Mouse (Mus musculus): ENCODE results near the gene Tbc1d2. TPM values are rescaled to one million over a fixed set of nuclear protein-coding genes. Genes with fewer than 3 reads are reported as not detected.

Tbc1d2 gene
- polyA plus RNA-seq, 1 experiment from 2014 or later = 6.7 TPM

DNA sequence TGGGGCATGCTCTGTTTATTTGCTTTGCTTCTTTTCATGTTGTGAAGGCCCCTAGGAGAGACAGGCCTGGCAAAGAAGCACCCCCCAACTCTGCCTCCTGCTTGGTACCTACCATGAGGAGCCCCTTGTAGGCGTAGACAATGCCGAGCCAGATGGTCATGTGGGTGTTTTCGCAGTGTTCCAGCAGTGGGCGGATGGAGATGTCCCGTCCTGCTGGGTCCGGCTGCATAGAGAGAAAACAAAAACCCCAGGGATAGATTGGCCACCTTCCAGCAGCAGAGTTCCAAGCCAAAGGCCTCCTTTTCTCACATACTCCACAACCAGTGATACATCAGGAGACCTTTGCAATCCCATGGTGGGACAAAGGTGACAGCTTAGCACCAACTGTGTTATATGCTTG, 34.2 kb upstream of the Tbc1d2 start:
- H3K27me3 ChIP-seq (replicated peaks; ENCODE audit: insufficient read depth, low read length) = 0 out of 2 replicates have a peak, but pooled peaks cover 3% of the 10 kb centered on the region
- H3K36me3 ChIP-seq (ENCODE audit: insufficient read depth, low read length) = no peaks in the 10 kb centered on the region
- H3K9ac ChIP-seq (replicated peaks; ENCODE audit: low read depth) = no peak overlapping the region
- 41% methylated on average over 6 of the region's 6 CpGs for WGBS
- H3K4me1 ChIP-seq (ENCODE audit: insufficient read depth, low read depth, low read length) = no peaks in the 10 kb centered on the region
- ATAC-seq = no peak
- no peak overlapping the region for H3K27ac ChIP-seq (ENCODE audit: low read length)
- no peak for TF ChIP-seq CTCF (IDR thresholded peaks at IDR 0.05)
- TF ChIP-seq EP300 (IDR thresholded peaks at IDR 0.05) = no peak
- no peaks in the 10 kb centered on the region for H3K9me3 ChIP-seq (ENCODE audit: low read length)
- DNase-seq (ENCODE audit: low spot score) = no peak
- no peak overlapping the region for H3K4me2 ChIP-seq (replicated peaks; ENCODE audit: low read depth, low read length)
- no peak overlapping the region for H3K4me3 ChIP-seq (ENCODE audit: low read depth, low read length)

DNA sequence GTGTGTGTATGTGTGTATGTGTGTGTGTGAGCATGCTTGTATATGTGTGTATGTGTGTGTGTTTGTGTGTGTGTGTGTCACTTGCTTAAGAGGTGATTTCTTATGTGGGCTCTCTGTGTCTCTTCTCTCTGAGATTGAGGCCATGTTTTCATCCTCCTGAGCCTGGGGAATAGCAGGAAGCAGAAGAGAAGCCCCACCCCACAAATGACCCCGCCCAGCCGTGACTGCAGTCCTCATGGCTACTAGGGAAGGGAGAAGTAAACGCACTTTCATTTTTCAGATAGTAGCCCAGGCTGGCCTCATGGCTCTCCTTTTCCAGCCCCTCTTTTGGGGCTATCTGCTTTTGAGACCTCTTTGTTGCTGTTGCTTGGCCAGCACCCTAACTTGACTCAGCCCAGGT, 26.6 kb upstream of the Tbc1d2 start:
- H3K4me1 ChIP-seq (ENCODE audit: insufficient read depth, low read depth, low read length) = no peaks in the 10 kb centered on the region
- no peak overlapping the region for H3K4me3 ChIP-seq (ENCODE audit: low read depth, low read length)
- no peaks in the 10 kb centered on the region for H3K36me3 ChIP-seq (ENCODE audit: insufficient read depth, low read length)
- ATAC-seq = no peak
- WGBS = 61% methylated on average over 3 of the region's 3 CpGs
- H3K9me3 ChIP-seq (ENCODE audit: low read length) = no peaks in the 10 kb centered on the region
- H3K27ac ChIP-seq (ENCODE audit: low read length) = no peak overlapping the region
- no peak overlapping the region for H3K4me2 ChIP-seq (replicated peaks; ENCODE audit: low read depth, low read length)
- TF ChIP-seq EP300 (IDR thresholded peaks at IDR 0.05) = no peak
- no peak for TF ChIP-seq CTCF (IDR thresholded peaks at IDR 0.05)
- H3K27me3 ChIP-seq (replicated peaks; ENCODE audit: insufficient read depth, low read length) = 0 out of 2 replicates have a peak, but pooled peaks cover 3% of the 10 kb centered on the region
- no peak overlapping the region for H3K9ac ChIP-seq (replicated peaks; ENCODE audit: low read depth)
- DNase-seq (ENCODE audit: low spot score) = no peak

DNA sequence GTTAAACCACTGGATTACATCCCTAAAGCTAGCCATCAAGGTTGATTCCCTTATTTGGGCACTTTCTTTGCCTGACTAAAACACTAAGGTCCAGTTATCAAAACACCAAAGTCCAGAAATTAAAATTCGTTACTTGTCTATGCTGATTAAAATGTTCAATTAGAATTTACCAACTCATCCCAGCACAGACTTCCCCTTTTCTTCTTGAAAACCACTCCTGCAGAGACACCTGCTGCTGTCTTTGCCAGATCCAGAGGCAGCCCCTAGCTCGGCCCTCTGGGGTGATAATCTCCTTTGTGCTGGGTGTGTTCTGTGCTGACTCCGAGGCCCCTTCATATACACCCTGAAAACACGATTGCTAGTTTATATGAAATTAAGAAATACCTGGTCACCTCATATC, 26.0 kb upstream of the Tbc1d2 start:
- H3K36me3 ChIP-seq (ENCODE audit: insufficient read depth, low read length) = no peaks in the 10 kb centered on the region
- H3K27ac ChIP-seq (ENCODE audit: low read length) = no peak overlapping the region
- 0 out of 2 replicates have a peak, but pooled peaks cover 1% of the 10 kb centered on the region for H3K27me3 ChIP-seq (replicated peaks; ENCODE audit: insufficient read depth, low read length)
- no peak overlapping the region for H3K4me3 ChIP-seq (ENCODE audit: low read depth, low read length)
- no peak overlapping the region for H3K9ac ChIP-seq (replicated peaks; ENCODE audit: low read depth)
- WGBS = 54% methylated on average over 4 of the region's 4 CpGs
- no peak overlapping the region for H3K4me2 ChIP-seq (replicated peaks; ENCODE audit: low read depth, low read length)
- no peak for ATAC-seq
- no peaks in the 10 kb centered on the region for H3K9me3 ChIP-seq (ENCODE audit: low read length)
- no peaks in the 10 kb centered on the region for H3K4me1 ChIP-seq (ENCODE audit: insufficient read depth, low read depth, low read length)
- no peak for DNase-seq (ENCODE audit: low spot score)
- TF ChIP-seq CTCF (IDR thresholded peaks at IDR 0.05) (no peak), EP300 (IDR thresholded peaks at IDR 0.05) (no peak)

DNA sequence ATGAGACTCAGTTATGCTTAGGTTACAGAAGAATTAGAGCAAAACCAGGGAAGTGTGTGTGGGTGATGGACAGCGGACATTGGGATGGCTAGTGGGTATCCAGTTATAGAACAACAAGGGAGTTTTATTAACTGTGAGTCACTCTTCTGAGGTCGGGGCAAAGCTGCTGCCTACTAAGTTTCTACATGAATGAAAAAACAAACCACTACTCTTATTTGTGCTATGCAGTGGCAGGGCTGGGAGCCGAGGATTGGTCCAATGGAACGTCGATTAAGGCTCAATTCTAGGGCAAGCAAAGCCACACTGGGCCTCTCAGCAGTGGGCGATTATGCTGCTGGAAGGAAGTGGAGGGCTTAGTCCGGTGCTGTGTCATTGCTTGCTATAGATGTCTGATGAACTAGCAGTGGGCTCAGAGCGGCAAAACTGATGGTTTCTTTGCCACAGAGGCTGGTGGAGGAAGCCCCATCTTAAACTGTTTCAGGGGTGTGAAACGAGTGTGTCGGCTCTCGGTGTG, 25.3 kb upstream of the Tbc1d2 start:
- 74% methylated on average over 11 of the region's 11 CpGs for WGBS

DNA sequence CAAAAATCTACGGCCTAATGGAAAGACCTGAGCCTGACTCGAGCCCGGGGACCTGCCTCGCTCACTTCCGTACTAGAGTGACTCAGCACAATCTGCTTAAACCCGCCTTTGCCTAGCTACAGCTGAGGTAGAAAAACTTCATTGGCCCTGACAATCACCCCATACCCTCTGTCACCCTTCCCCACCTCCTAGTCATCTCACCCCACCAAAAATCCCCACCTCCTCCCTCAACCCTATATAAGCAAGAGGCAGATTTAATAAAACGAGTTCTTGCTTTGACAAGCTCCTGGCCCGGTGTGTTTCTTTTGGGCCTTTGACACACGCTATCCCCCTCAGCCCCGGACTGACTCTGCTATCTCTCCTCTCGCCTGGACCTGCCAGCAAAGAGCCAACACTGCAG, 18.6 kb upstream of the Tbc1d2 start:
- DNase-seq (ENCODE audit: low spot score) = no peak
- no peak overlapping the region for H3K9ac ChIP-seq (replicated peaks; ENCODE audit: low read depth)
- H3K27ac ChIP-seq (ENCODE audit: low read length) = no peak overlapping the region
- no peak for ATAC-seq
- WGBS = 70% methylated on average over 11 of the region's 11 CpGs
- H3K4me2 ChIP-seq (replicated peaks; ENCODE audit: low read depth, low read length) = no peak overlapping the region
- peaks cover 3% of the 10 kb centered on the region; the same call in 1 of the 2 replicates for H3K4me1 ChIP-seq (ENCODE audit: insufficient read depth, low read depth, low read length)
- H3K36me3 ChIP-seq (ENCODE audit: insufficient read depth, low read length) = no peaks in the 10 kb centered on the region
- H3K4me3 ChIP-seq (ENCODE audit: low read depth, low read length) = no peak overlapping the region
- no peaks in the 10 kb centered on the region for H3K27me3 ChIP-seq (replicated peaks; ENCODE audit: insufficient read depth, low read length)
- TF ChIP-seq CTCF (IDR thresholded peaks at IDR 0.05) = no peak
- TF ChIP-seq EP300 (IDR thresholded peaks at IDR 0.05) = no peak
- no peaks in the 10 kb centered on the region for H3K9me3 ChIP-seq (ENCODE audit: low read length)

More for the DNA sequence above, 25.3 kb upstream of the Tbc1d2 start:
- H3K27ac ChIP-seq (ENCODE audit: low read length) = no peak overlapping the region
- ATAC-seq (no peak), DNase-seq (ENCODE audit: low spot score) (no peak)
- TF ChIP-seq EP300 (IDR thresholded peaks at IDR 0.05) (no peak), CTCF (IDR thresholded peaks at IDR 0.05) (no peak)
- H3K36me3 ChIP-seq (ENCODE audit: insufficient read depth, low read length) = no peaks in the 10 kb centered on the region
- no peaks in the 10 kb centered on the region for H3K27me3 ChIP-seq (replicated peaks; ENCODE audit: insufficient read depth, low read length)
- H3K4me3 ChIP-seq (ENCODE audit: low read depth, low read length) = no peak overlapping the region
- no peaks in the 10 kb centered on the region for H3K4me1 ChIP-seq (ENCODE audit: insufficient read depth, low read depth, low read length)
- no peak overlapping the region for H3K9ac ChIP-seq (replicated peaks; ENCODE audit: low read depth)
- H3K4me2 ChIP-seq (replicated peaks; ENCODE audit: low read depth, low read length) = no peak overlapping the region
- no peaks in the 10 kb centered on the region for H3K9me3 ChIP-seq (ENCODE audit: low read length)

DNA sequence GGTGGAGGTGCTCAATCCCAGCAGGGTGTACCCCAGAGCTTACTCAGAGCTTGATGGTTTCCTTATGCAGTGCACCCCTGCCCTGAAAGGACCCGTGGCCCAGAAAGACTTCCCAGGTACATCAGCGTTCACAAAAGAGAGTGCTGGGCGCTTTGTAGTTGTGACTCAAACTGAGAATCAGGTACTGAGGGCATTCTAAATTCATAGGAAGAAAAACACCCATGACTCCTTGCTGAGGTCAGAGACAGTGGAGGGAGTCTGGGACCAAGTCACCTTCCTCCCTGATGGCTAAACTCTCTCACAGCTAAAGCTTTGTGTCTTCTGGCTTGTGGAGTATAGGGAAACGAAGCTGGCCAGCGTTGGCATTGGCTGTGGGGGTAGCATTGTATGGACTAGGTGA, 16.4 kb upstream of the Tbc1d2 start:
- 70% methylated on average over 5 of the region's 5 CpGs for WGBS
- H3K4me3 ChIP-seq (ENCODE audit: low read depth, low read length) = no peak overlapping the region
- H3K9ac ChIP-seq (replicated peaks; ENCODE audit: low read depth) = no peak overlapping the region
- H3K4me1 ChIP-seq (ENCODE audit: insufficient read depth, low read depth, low read length) = peaks cover 3% of the 10 kb centered on the region; the same call in 1 of the 2 replicates
- no peak for TF ChIP-seq CTCF (IDR thresholded peaks at IDR 0.05)
- no peak for TF ChIP-seq EP300 (IDR thresholded peaks at IDR 0.05)
- DNase-seq (ENCODE audit: low spot score) (no peak), ATAC-seq (no peak)
- no peaks in the 10 kb centered on the region for H3K36me3 ChIP-seq (ENCODE audit: insufficient read depth, low read length)
- H3K9me3 ChIP-seq (ENCODE audit: low read length) = no peaks in the 10 kb centered on the region
- H3K27me3 ChIP-seq (replicated peaks; ENCODE audit: insufficient read depth, low read length) = no peaks in the 10 kb centered on the region
- no peak overlapping the region for H3K27ac ChIP-seq (ENCODE audit: low read length)
- H3K4me2 ChIP-seq (replicated peaks; ENCODE audit: low read depth, low read length) = no peak overlapping the region

DNA sequence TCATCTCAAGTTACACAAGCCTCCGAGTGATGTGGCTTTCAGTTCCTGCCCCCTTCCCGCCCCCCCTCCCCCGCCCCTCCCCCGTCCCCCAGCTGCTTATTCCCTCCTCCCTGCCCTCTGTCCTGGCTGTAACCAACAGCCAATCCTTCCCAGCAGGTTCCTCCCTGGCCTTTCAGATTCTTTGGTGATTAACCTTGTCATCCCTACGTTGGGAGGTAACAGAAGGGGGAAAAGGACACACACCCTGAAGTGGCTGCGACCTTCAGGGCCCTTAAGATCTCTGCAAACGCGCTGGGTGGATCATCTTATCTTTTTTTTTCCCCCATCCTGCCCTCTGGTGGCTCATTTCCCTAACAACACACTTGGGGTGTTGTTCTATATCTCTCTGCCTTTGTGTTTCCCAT, 15.4 kb upstream of the Tbc1d2 start:
- peaks cover 3% of the 10 kb centered on the region; the same call in 1 of the 2 replicates for H3K4me1 ChIP-seq (ENCODE audit: insufficient read depth, low read depth, low read length)
- H3K9ac ChIP-seq (replicated peaks; ENCODE audit: low read depth) = no peak overlapping the region
- no peak overlapping the region for H3K27ac ChIP-seq (ENCODE audit: low read length)
- TF ChIP-seq EP300 (IDR thresholded peaks at IDR 0.05) (no peak), CTCF (IDR thresholded peaks at IDR 0.05) (peak; percentile 58)
- no peak overlapping the region for H3K4me2 ChIP-seq (replicated peaks; ENCODE audit: low read depth, low read length)
- ATAC-seq (peak; percentile 20; the same call in 1 of the 2 replicates), DNase-seq (ENCODE audit: low spot score) (peak; percentile 34)
- no peaks in the 10 kb centered on the region for H3K27me3 ChIP-seq (replicated peaks; ENCODE audit: insufficient read depth, low read length)
- no peak overlapping the region for H3K4me3 ChIP-seq (ENCODE audit: low read depth, low read length)
- no peaks in the 10 kb centered on the region for H3K36me3 ChIP-seq (ENCODE audit: insufficient read depth, low read length)
- no peaks in the 10 kb centered on the region for H3K9me3 ChIP-seq (ENCODE audit: low read length)
- WGBS = 5% methylated on average over 5 of the region's 8 CpGs

All from lung, postnatal 0 days (tissue).